Mouse (Mus musculus) kidney, adult 2 months (tissue): ENCODE results near the gene Epha2.

Source experiments
- CTCF ChIP-seq: fragments of 200-500 bp; conservative IDR thresholded peaks from 2 replicates; pipeline ENCODE4 v1.5.1; 2011; ENCODE audit warnings: low read depth, mild to moderate bottlenecking, control low read depth, low read length, moderate library complexity, mixed read lengths; ENCODE audit not compliant: insufficient read depth, insufficient read length
- POLR2A ChIP-seq: fragments of 200-500 bp; IDR thresholded peaks from one replicate; pipeline ENCODE4 v1.6.1; 2011; ENCODE audit warnings: low read depth, low read length, control low read depth

DNA sequence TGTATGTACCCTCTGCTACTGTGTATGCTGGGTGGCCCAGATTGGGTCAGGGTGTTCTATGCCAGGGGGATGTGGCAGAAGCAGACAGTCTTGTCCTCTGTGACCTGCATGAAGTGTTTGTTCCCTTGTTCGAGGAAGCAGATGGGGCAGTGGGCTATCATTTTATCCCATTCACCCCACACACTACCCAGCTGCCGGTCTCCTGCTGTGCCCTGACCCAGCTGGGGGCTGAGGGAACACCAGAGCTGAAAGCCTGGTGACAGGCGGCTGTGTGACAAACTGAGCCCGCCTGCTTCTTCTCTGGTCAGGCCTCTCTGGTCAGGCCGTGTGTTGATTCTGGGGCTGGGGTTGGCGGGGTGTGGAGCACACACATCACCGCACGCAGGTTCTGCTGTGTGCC, 5.0 kb downstream of the Epha2 start:
- TF ChIP-seq CTCF, result no peak
- TF ChIP-seq POLR2A, result no peak
